Mouse (Mus musculus) liver, embryonic 13.5 days (tissue): Measurements from ENCODE around the gene Tpra1. TPM values are rescaled to one million over a fixed set of nuclear protein-coding genes. Genes with fewer than 3 reads are reported as not detected.

Experiments used
- ATAC-seq: fragments of 200-750 bp; cut with Nextera tagmentation; 2 replicates; pipeline ENCODE4 v1.8.0; 2017; ENCODE audit warnings: low read depth, mild to moderate bottlenecking, moderate number of reproducible peaks, moderate library complexity
- DNase-seq: peaks from one replicate; pipeline ENCODE4 v3.0.0; 2022
- H3K27ac ChIP-seq: fragments of 300-500 bp; sonication (generic); 2 replicates; pipeline ENCODE4 v1.5.1; 2015; ENCODE audit warnings: moderate library complexity, mild to moderate bottlenecking, inconsistent platforms
- H3K27me3 ChIP-seq: fragments of 300-500 bp; sonication (generic); 2 replicates; pipeline ENCODE4 v1.6.1; 2015; ENCODE audit warnings: mild to moderate bottlenecking, inconsistent platforms
- H3K36me3 ChIP-seq: fragments of 300-500 bp; sonication (generic); 2 replicates; pipeline ENCODE4 v1.6.1; 2015; ENCODE audit warnings: mild to moderate bottlenecking, inconsistent platforms
- H3K4me1 ChIP-seq: fragments of 300-500 bp; sonication (generic); replicated peaks from 2 replicates; pipeline ENCODE4 v1.6.1; 2015; ENCODE audit warnings: inconsistent platforms
- H3K4me2 ChIP-seq: fragments of 300-500 bp; sonication (generic); 2 replicates; pipeline ENCODE4 v1.6.1; 2015; ENCODE audit warnings: inconsistent platforms, mild to moderate bottlenecking, moderate library complexity
- H3K4me3 ChIP-seq: fragments of 300-500 bp; sonication (generic); replicated peaks from 2 replicates; pipeline ENCODE4 v1.5.1; 2015; ENCODE audit warnings: mild to moderate bottlenecking, inconsistent platforms
- H3K9ac ChIP-seq: fragments of 300-500 bp; sonication (generic); 2 replicates; pipeline ENCODE4 v1.6.1; 2015; ENCODE audit warnings: mild to moderate bottlenecking, inconsistent platforms
- H3K9me3 ChIP-seq: fragments of 300-500 bp; sonication (generic); replicated peaks from 2 replicates; pipeline ENCODE4 v1.6.1; 2016; ENCODE audit warnings: inconsistent platforms
- WGBS: fragments of 180-500 bp; shearing (Covaris S2); methylation state at CpG from one replicate; pipeline ENCODE4 v1.1.7; 2015; ENCODE audit not compliant: insufficient replicate concordance; 5-methylcytosine and 5-hydroxymethylcytosine counted together
- polyA plus RNA-seq: library from polyadenylated mRNA; unstranded; fragments of >200 nt; fragmentation: Nextera tagmentation; extraction: Ambion mirVana; gene quantifications from 2 replicates; pipeline ENCODE4 v1.2.1, GENCODE M21; 2015

Gene Tpra1
- polyA plus RNA-seq, 1 experiment from 2014 or later = 42.8 TPM

DNA sequence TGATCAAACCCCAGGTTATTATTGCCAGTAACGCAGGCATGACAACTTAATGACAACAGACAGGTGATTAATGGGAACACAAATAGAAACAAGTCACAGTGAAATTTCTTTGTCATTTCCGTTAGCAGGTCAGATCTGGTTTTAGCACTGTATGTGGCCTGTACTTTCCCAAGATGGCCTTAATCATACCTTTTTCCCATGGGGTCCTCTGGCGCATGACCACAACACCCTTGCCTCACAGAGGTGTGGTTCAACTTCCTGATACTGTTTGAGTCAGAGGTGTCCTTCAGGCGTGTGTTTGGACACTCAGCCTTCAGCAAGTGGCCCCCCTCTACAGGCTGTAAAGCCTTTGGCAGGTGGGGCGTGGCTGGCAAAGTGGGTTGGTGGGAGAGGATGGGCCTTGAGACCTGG lies 55.8 kb downstream of the Tpra1 start:
- 47% methylated on average over 5 of the region's 5 CpGs for WGBS
- no peaks in the 10 kb centered on the region for H3K36me3 ChIP-seq
- no peaks in the 10 kb centered on the region for H3K9me3 ChIP-seq
- H3K9ac ChIP-seq = no peak overlapping the region
- ATAC-seq (no peak), DNase-seq (no peak)
- no peaks in the 10 kb centered on the region for H3K4me1 ChIP-seq
- H3K27ac ChIP-seq = no peak overlapping the region
- H3K4me3 ChIP-seq = no peak overlapping the region
- H3K27me3 ChIP-seq = no peaks in the 10 kb centered on the region; the same call in 1 of the 2 replicates
- H3K4me2 ChIP-seq = no peak overlapping the region

GRCm38 (mm10) chr6:88958305-88958704 lies 56.3 kb downstream of the Tpra1 start:
- H3K27me3 ChIP-seq = no peaks in the 10 kb centered on the region; the same call in 1 of the 2 replicates
- H3K9me3 ChIP-seq = no peaks in the 10 kb centered on the region
- 64% methylated on average over 2 of the region's 2 CpGs for WGBS
- DNase-seq = no peak
- H3K9ac ChIP-seq = no peak overlapping the region
- H3K4me1 ChIP-seq = no peaks in the 10 kb centered on the region
- H3K4me2 ChIP-seq = no peak overlapping the region
- H3K36me3 ChIP-seq = no peaks in the 10 kb centered on the region
- no peak overlapping the region for H3K4me3 ChIP-seq
- no peak overlapping the region for H3K27ac ChIP-seq
- no peak for ATAC-seq

DNA sequence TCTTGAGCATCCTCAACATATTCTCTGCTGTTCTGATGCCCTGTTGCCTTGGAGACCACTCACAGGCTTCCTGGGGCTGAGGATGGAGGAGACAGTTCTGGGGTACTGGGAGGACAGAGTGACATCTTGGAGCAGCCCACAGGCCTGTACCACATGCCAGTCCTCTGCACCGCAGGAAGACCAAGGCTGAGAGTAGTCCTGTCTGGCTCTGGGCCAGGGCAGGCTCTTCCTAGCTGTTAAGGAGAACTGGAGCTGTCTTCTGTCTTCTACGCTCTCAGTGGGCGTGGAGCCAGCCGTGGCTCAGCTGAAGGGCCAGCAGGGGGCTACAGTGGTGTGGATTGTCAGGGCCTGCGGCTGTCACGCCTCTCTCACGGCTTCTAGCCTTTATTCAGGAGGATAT lies 57.8 kb downstream of the Tpra1 start:
- Histone ChIP-seq H3K4me1 (no peaks in the 10 kb centered on the region), H3K27ac (no peak overlapping the region), H3K4me2 (no peak overlapping the region), H3K9ac (no peak overlapping the region), H3K36me3 (no peaks in the 10 kb centered on the region), H3K4me3 (no peak overlapping the region), H3K9me3 (no peaks in the 10 kb centered on the region), H3K27me3 (no peaks in the 10 kb centered on the region; the same call in 1 of the 2 replicates)
- 32% methylated on average over 7 of the region's 7 CpGs for WGBS
- ATAC-seq (no peak), DNase-seq (no peak)

GRCm38 (mm10) chr6:88960941-88961340 lies 58.9 kb downstream of the Tpra1 start:
- Histone ChIP-seq H3K27ac (no peak overlapping the region), H3K4me2 (no peak overlapping the region), H3K9me3 (no peaks in the 10 kb centered on the region), H3K27me3 (no peaks in the 10 kb centered on the region; the same call in 1 of the 2 replicates), H3K4me1 (no peaks in the 10 kb centered on the region), H3K9ac (no peak overlapping the region), H3K36me3 (no peaks in the 10 kb centered on the region), H3K4me3 (no peak overlapping the region)
- 68% methylated on average over 4 of the region's 4 CpGs for WGBS
- DNase-seq = no peak
- no peak for ATAC-seq

Other genes starting within 250 kb of the Tpra1 start
- 66.8 and 68.8 TPM in 2 replicates for gene Mgll, start 177.8 kb upstream of the Tpra1 start, polyA plus RNA-seq
- gene Abtb1, start 60.3 kb upstream of the Tpra1 start, polyA plus RNA-seq = 45.5 and 46.5 TPM in 2 replicates
- 2.3 and 2.9 TPM in 2 replicates for gene Podxl2, start 27.2 kb upstream of the Tpra1 start, polyA plus RNA-seq
- 186 and 202 TPM in 2 replicates for gene Mcm2, start 3.5 kb upstream of the Tpra1 start, polyA plus RNA-seq